Mouse (Mus musculus) ZHBTc4 (cell line): ENCODE measurements around the gene Trh.

Experiments
- DNase-seq: peaks from one replicate; pipeline ENCODE4 v3.0.0-alpha.2; 2011; ENCODE audit warnings: low read depth, low spot score

Trh gene

GRCm38 (mm10) chr6:92244591-92244990 is at the start of gene Trh:
Gene Trh, minus strand, starts transcription at chr6:92244650.
- peak; percentile 62 for DNase-seq

- no peak for DNase-seq
Measured at GRCm38 (mm10) chr6:92290826-92291225, 46.4 kb upstream of the Trh start.

GRCm38 (mm10) chr6:92286889-92287288 is 42.4 kb upstream of the Trh start:
- DNase-seq: no peak

GRCm38 (mm10) chr6:92286258-92286888 is 41.9 kb upstream of the Trh start:
- DNase-seq: peak; percentile 63

GRCm38 (mm10) chr6:92285559-92285958 is 41.1 kb upstream of the Trh start:
- DNase-seq: no peak

GRCm38 (mm10) chr6:92277179-92277578 is 32.7 kb upstream of the Trh start:
- no peak for DNase-seq

- DNase-seq: no peak
Measured at GRCm38 (mm10) chr6:92273652-92274322, 29.3 kb upstream of the Trh start.

GRCm38 (mm10) chr6:92272601-92273000 is 28.2 kb upstream of the Trh start:
- DNase-seq: no peak

- DNase-seq: peak; percentile 90
Measured at GRCm38 (mm10) chr6:92269019-92269418, 24.6 kb upstream of the Trh start.

- DNase-seq: no peak
Measured at GRCm38 (mm10) chr6:92268001-92268400, 23.6 kb upstream of the Trh start.

GRCm38 (mm10) chr6:92261162-92261843 is 16.9 kb upstream of the Trh start:
- no peak for DNase-seq

- peak; percentile 59 for DNase-seq
Measured at GRCm38 (mm10) chr6:92255346-92255745, 10.9 kb upstream of the Trh start.

- no peak for DNase-seq
Measured at GRCm38 (mm10) chr6:92253253-92253870, 8.9 kb upstream of the Trh start.

GRCm38 (mm10) chr6:92247215-92247919 is 2.9 kb upstream of the Trh start:
- peak; percentile 96 for DNase-seq

- DNase-seq: peak; percentile 93
Measured at GRCm38 (mm10) chr6:92246335-92246734, 1.9 kb upstream of the Trh start.

GRCm38 (mm10) chr6:92241178-92241906 is 3.1 kb downstream of the Trh start:
- peak; percentile 63 for DNase-seq

- no peak for DNase-seq
Measured at GRCm38 (mm10) chr6:92235036-92235435, 9.4 kb downstream of the Trh start.

GRCm38 (mm10) chr6:92231762-92232161 is 12.7 kb downstream of the Trh start:
- DNase-seq: no peak

- no peak for DNase-seq
Measured at GRCm38 (mm10) chr6:92231356-92231755, 13.1 kb downstream of the Trh start.

GRCm38 (mm10) chr6:92229586-92229985 is 14.9 kb downstream of the Trh start:
- peak; percentile 67 for DNase-seq

- DNase-seq: no peak
Measured at GRCm38 (mm10) chr6:92229103-92229502, 15.3 kb downstream of the Trh start.
